Comparison of ENCODE assay signal across 8 mouse cellular contexts in genomic region chr4:140030415-140030814, GRCm38 (mm10).
DNase-seq lines count a peak whose midpoint lies in the region; ATAC-seq and TF ChIP-seq lines count a peak whose summit lies in the region.

No protein-coding gene starts in this region.

- no peak overlapping the region for H3K9ac ChIP-seq in heart, postnatal 0 days (replicated peaks; ENCODE audit: low read depth, low read length)
- H3K9ac ChIP-seq in forebrain, embryonic 15.5 days (replicated peaks) = no peak overlapping the region
- H3K9ac ChIP-seq in limb, embryonic 14.5 days (ENCODE audit: low read depth, low read length, severe bottlenecking) = no peak overlapping the region

- peak; percentile 32 for TF ChIP-seq CTCF in heart, postnatal 0 days (IDR thresholded peaks at IDR 0.05; ENCODE audit: low read depth)

- no peaks in the 10 kb centered on the region for H3K9me3 ChIP-seq in heart, postnatal 0 days (replicated peaks; ENCODE audit: control insufficient read depth, low read length)
- no peaks in the 10 kb centered on the region for H3K9me3 ChIP-seq in heart, embryonic 10.5 days
- no peaks in the 10 kb centered on the region for H3K9me3 ChIP-seq in forebrain, embryonic 15.5 days
- H3K9me3 ChIP-seq in limb, embryonic 14.5 days (ENCODE audit: control insufficient read depth, low read length) = no peaks in the 10 kb centered on the region

- TF ChIP-seq POLR2A in limb, embryonic 14.5 days (IDR thresholded peaks at IDR 0.05; ENCODE audit: borderline replicate concordance, extremely low read depth, insufficient read depth, insufficient read length) = no peak

- no peak overlapping the region for H3K27ac ChIP-seq in heart, postnatal 0 days (ENCODE audit: low read depth)
- no peak overlapping the region for H3K27ac ChIP-seq in heart, embryonic 10.5 days
- H3K27ac ChIP-seq in forebrain, embryonic 15.5 days (replicated peaks) = peak overlapping the region; percentile 83
- no peak overlapping the region for H3K27ac ChIP-seq in limb, embryonic 14.5 days (replicated peaks; ENCODE audit: low read depth, low read length)

- peaks cover 11% of the 10 kb centered on the region; the same call in 1 of the 2 replicates for H3K27me3 ChIP-seq in heart, postnatal 0 days (ENCODE audit: control insufficient read depth, insufficient read depth, low read length)
- peaks cover 50% of the 10 kb centered on the region for H3K27me3 ChIP-seq in heart, embryonic 10.5 days (ENCODE audit: insufficient read depth, poor library complexity, severe bottlenecking)
- no peaks in the 10 kb centered on the region for H3K27me3 ChIP-seq in forebrain, embryonic 15.5 days
- H3K27me3 ChIP-seq in limb, embryonic 14.5 days (ENCODE audit: control insufficient read depth, insufficient read depth, low read length) = 0 out of 2 replicates have a peak, but pooled peaks cover 4% of the 10 kb centered on the region

- DNase-seq in heart, postnatal 0 days (ENCODE audit: low spot score) = no peak
- DNase-seq in heart, embryonic 10.5 days (ENCODE audit: low spot score) = no peak
- DNase-seq in urinary bladder, postnatal 25 days (ENCODE audit: low spot score) = peak; percentile 26
- no peak for DNase-seq in urinary bladder, postnatal 4 days (ENCODE audit: low spot score in 2 of 2)
- DNase-seq in limb, embryonic 14.5 days (ENCODE audit: low spot score) = peak; percentile 41
- peak; percentile 46 for DNase-seq in retina, postnatal 7 days (ENCODE audit: low read depth, low spot score)
- no peak for DNase-seq in spleen, postnatal 14 days (ENCODE audit: low spot score in 2 of 2)

- no peaks in the 10 kb centered on the region for H3K36me3 ChIP-seq in heart, postnatal 0 days (replicated peaks; ENCODE audit: control insufficient read depth, insufficient read depth, low read length)
- no peaks in the 10 kb centered on the region for H3K36me3 ChIP-seq in heart, embryonic 10.5 days
- H3K36me3 ChIP-seq in forebrain, embryonic 15.5 days = no peaks in the 10 kb centered on the region
- no peaks in the 10 kb centered on the region for H3K36me3 ChIP-seq in limb, embryonic 14.5 days (ENCODE audit: control insufficient read depth, insufficient read depth, low read length)

- no peak overlapping the region for H3K4me3 ChIP-seq in heart, postnatal 0 days (ENCODE audit: low read depth, low read length)
- H3K4me3 ChIP-seq in heart, embryonic 10.5 days = no peak overlapping the region
- H3K4me3 ChIP-seq in forebrain, embryonic 15.5 days = no peak overlapping the region
- no peak overlapping the region for H3K4me3 ChIP-seq in limb, embryonic 14.5 days (replicated peaks; ENCODE audit: low read length)

- TF ChIP-seq EP300 in heart, postnatal 0 days (IDR thresholded peaks at IDR 0.05; ENCODE audit: low read depth) = no peak

- WGBS in heart, postnatal 0 days = 36% methylated on average over 6 of the region's 6 CpGs
- WGBS in heart, embryonic 10.5 days = 24% methylated on average over 6 of the region's 6 CpGs
- 27% methylated on average over 4 of the region's 6 CpGs for WGBS in forebrain, embryonic 15.5 days
- 24% methylated on average over 4 of the region's 6 CpGs for WGBS in limb, embryonic 14.5 days

- no peak; the same call in 1 of the 2 replicates for ATAC-seq in heart, postnatal 0 days (ENCODE audit: insufficient read depth, low read depth)
- ATAC-seq in forebrain, embryonic 15.5 days (replicated peaks) = peak; percentile 38; the same call in 1 of the 2 replicates
- no peak for ATAC-seq in limb, embryonic 14.5 days (ENCODE audit: low FRiP score, low read depth)

- no peaks in the 10 kb centered on the region for H3K4me1 ChIP-seq in heart, postnatal 0 days (ENCODE audit: control insufficient read depth, insufficient read depth)
- H3K4me1 ChIP-seq in heart, embryonic 10.5 days = peaks cover 3% of the 10 kb centered on the region; the same call in 1 of the 2 replicates
- H3K4me1 ChIP-seq in forebrain, embryonic 15.5 days = peaks cover 26% of the 10 kb centered on the region
- no peaks in the 10 kb centered on the region for H3K4me1 ChIP-seq in limb, embryonic 14.5 days (ENCODE audit: control insufficient read depth, insufficient read depth, low read length)

- no peak overlapping the region for H3K4me2 ChIP-seq in heart, postnatal 0 days (ENCODE audit: low read depth, low read length)
- no peak overlapping the region for H3K4me2 ChIP-seq in forebrain, embryonic 15.5 days (replicated peaks)
- H3K4me2 ChIP-seq in limb, embryonic 14.5 days (replicated peaks; ENCODE audit: low read depth, low read length, severe bottlenecking) = no peak overlapping the region

Comparison
In these comparisons a context has a peak if more than half of its experiments do, and no peak if none do; other contexts are left out.
1. DNase-seq: peak in urinary bladder, postnatal 25 days (single experiment), limb, embryonic 14.5 days (single experiment) and retina, postnatal 7 days (single experiment); none in heart, postnatal 0 days (single experiment), heart, embryonic 10.5 days (single experiment), urinary bladder, postnatal 4 days (0 of 2) and spleen, postnatal 14 days (0 of 2).